Mouse (Mus musculus) embryonic facial prominence, embryonic 13.5 days (tissue): ENCODE measurements around the gene Gpsm1. TPM values are rescaled to one million over a fixed set of nuclear protein-coding genes. Genes with fewer than 3 reads are reported as not detected.

Source experiments
- ATAC-seq: fragments of 200-750 bp; cut with Nextera tagmentation; 2 replicates; pipeline ENCODE4 v1.8.0; 2017; ENCODE audit warnings: low read depth; ENCODE audit not compliant: insufficient number of reproducible peaks, insufficient read depth, low FRiP score, low TSS enrichment
- H3K27ac ChIP-seq: fragments of 300-500 bp; sonication (generic); 2 replicates; pipeline ENCODE4 v1.5.1; 2015; ENCODE audit warnings: moderate library complexity, mild to moderate bottlenecking, inconsistent platforms
- H3K27me3 ChIP-seq: fragments of 300-500 bp; sonication (generic); 2 replicates; pipeline ENCODE4 v1.6.1; 2015; ENCODE audit warnings: mild to moderate bottlenecking, inconsistent platforms
- H3K36me3 ChIP-seq: fragments of 300-500 bp; sonication (generic); 2 replicates; pipeline ENCODE4 v1.6.1; 2015; ENCODE audit warnings: mild to moderate bottlenecking, inconsistent platforms
- H3K4me1 ChIP-seq: fragments of 300-500 bp; sonication (generic); 2 replicates; pipeline ENCODE4 v1.6.1; 2015; ENCODE audit warnings: inconsistent platforms
- H3K4me2 ChIP-seq: fragments of 300-500 bp; sonication (generic); 2 replicates; pipeline ENCODE4 v1.6.1; 2015; ENCODE audit warnings: moderate library complexity, mild to moderate bottlenecking, inconsistent platforms
- H3K4me3 ChIP-seq: fragments of 300-500 bp; sonication (generic); 2 replicates; pipeline ENCODE4 v1.5.1; 2015; ENCODE audit warnings: mild to moderate bottlenecking, inconsistent platforms
- H3K9ac ChIP-seq: fragments of 300-500 bp; sonication (generic); 2 replicates; pipeline ENCODE4 v1.6.1; 2015; ENCODE audit warnings: mild to moderate bottlenecking, inconsistent platforms
- H3K9me3 ChIP-seq: fragments of 300-500 bp; sonication (generic); 2 replicates; pipeline ENCODE4 v1.6.1; 2016; ENCODE audit warnings: inconsistent platforms
- WGBS: fragments of 180-500 bp; shearing (Covaris S2); methylation state at CpG from one replicate; pipeline ENCODE4 v1.1.7; 2015; ENCODE audit warnings: mixed read lengths; 5-methylcytosine and 5-hydroxymethylcytosine counted together
- polyA plus RNA-seq: library from polyadenylated mRNA; unstranded; fragments of >200 nt; fragmentation: Nextera tagmentation; extraction: Ambion mirVana; gene quantifications from 2 replicates; pipeline ENCODE4 v1.2.1, GENCODE M21; 2015

The Gpsm1 gene
- polyA plus RNA-seq: 54.8 and 57.0 TPM in 2 replicates

DNA sequence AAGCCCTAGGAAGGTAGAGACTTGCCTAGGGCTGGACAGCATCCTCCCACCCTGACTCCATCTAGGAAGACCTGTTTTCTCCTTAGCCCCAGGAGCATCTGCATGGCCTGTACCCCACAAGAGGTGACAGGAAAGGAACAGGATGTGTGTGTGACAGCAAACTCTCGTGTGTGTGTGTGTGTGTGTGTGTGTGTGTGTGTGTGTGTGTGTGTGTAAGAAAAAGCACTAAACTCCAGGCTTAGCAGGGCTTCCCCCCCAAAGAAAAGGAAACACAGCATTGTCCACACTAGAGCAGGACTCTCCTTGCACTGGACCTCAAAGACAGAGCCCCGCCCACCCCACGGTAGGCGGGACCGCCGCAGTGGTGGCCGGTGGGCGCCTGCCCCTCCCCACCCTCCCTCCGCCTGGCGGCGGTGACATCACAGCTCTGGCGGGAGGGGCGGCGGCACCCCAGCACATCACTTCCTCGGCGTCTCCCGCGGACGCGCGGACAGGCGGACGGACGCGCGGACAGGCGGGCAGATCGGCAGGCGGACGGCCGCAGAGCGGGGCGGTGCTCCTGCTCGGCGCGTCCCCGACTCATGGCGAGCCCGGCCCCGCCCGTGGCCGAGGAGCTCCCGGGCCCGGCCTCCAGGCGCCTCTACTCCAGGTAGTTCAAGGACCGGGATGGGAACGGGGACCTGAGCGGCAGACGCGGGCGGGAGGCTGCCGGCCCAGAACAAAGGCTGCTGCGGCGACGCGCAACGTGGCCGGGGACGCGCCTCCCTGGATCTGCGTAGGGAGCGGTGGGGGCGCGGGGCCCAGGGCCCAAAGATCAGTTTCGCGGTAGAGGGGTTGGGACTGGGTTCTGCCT lies at the start of gene Gpsm1:
Gene Gpsm1 (plus strand): TSS at position 444 of the 853 bp plus-strand sequence.
- Histone ChIP-seq H3K4me3 (peak within 1 kb of the TSS; percentile 80), H3K27me3 (no peaks in the 10 kb centered on the region), H3K27ac (peak within 1 kb of the TSS; percentile 98), H3K36me3 (0 out of 2 replicates have a peak, but pooled peaks cover 10% of the 10 kb centered on the region), H3K4me1 (peaks cover 63% of the 10 kb centered on the region), H3K9me3 (no peaks in the 10 kb centered on the region), H3K9ac (peak within 1 kb of the TSS; percentile 95), H3K4me2 (peak within 1 kb of the TSS; percentile 97)
- ATAC-seq: peak; percentile 80
- WGBS: under 1% methylated on average over 65 of the region's 66 CpGs

- H3K27me3 ChIP-seq: no peaks in the 10 kb centered on the region
- H3K4me2 ChIP-seq: no peak overlapping the region
- no peaks in the 10 kb centered on the region for H3K9me3 ChIP-seq
- ATAC-seq: no peak
- H3K27ac ChIP-seq: no peak overlapping the region
- H3K36me3 ChIP-seq: no peaks in the 10 kb centered on the region
- H3K4me3 ChIP-seq: no peak overlapping the region
- 77% methylated on average over 10 of the region's 10 CpGs for WGBS
- H3K4me1 ChIP-seq: peaks cover 12% of the 10 kb centered on the region; the same call in 1 of the 2 replicates
- H3K9ac ChIP-seq: no peak overlapping the region
Observed at GRCm38 (mm10) chr2:26266066-26266742, 49.1 kb upstream of the Gpsm1 start.

DNA sequence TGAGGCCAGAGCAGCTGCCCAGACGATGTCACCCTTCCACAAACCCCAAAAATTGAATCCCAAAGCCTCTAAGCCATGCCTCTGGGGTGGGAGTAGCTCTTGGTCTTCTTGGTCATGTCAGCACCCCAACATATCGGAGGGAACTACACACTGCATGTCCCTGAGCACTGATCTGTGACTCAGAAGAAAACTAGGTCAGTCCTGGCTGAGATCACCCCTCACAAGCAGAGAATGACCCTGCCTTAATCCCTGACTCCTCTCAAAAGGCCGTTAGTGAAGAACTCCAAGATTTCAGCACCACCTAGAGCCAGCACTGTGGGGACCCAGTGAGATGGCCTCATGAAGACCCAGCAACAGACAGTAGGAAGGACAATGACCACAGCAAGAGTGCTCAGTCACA lies 47.1 kb upstream of the Gpsm1 start:
- Histone ChIP-seq H3K4me1 (peaks cover 12% of the 10 kb centered on the region; the same call in 1 of the 2 replicates), H3K9ac (no peak overlapping the region), H3K27me3 (no peaks in the 10 kb centered on the region), H3K36me3 (no peaks in the 10 kb centered on the region), H3K27ac (no peak overlapping the region), H3K9me3 (no peaks in the 10 kb centered on the region), H3K4me3 (no peak overlapping the region), H3K4me2 (no peak overlapping the region)
- WGBS: 70% methylated on average over 3 of the region's 3 CpGs
- ATAC-seq: no peak

- Histone ChIP-seq H3K4me3 (no peak overlapping the region), H3K4me2 (no peak overlapping the region), H3K27ac (no peak overlapping the region), H3K36me3 (no peaks in the 10 kb centered on the region), H3K9ac (no peak overlapping the region), H3K27me3 (no peaks in the 10 kb centered on the region), H3K9me3 (no peaks in the 10 kb centered on the region), H3K4me1 (0 out of 2 replicates have a peak, but pooled peaks cover 6% of the 10 kb centered on the region)
- ATAC-seq: no peak
- WGBS: 17% methylated on average over 7 of the region's 7 CpGs
Observed at GRCm38 (mm10) chr2:26273611-26274010, 41.7 kb upstream of the Gpsm1 start.

DNA sequence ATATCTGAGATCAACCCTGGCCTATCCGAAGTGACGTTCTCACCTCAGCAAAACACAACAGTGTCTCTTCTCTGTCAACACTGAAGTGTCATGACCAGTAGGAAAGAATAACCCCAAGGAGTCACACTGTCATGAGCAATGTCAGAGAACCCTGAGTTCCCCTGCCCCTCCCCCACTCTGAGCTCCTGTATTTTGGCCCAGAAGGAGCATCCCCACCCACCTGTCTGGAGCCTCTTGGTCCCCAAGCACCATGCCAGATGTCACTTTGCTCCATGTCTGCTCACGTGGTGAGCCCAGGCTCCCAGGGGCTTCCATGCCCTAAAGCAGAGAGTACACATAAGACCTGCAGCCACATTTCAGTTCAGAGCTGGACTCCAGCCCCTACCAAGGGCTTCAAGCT lies 35.6 kb upstream of the Gpsm1 start:
- H3K4me1 ChIP-seq: peaks cover 5% of the 10 kb centered on the region; the same call in 1 of the 2 replicates
- H3K9ac ChIP-seq: no peak overlapping the region
- H3K36me3 ChIP-seq: no peaks in the 10 kb centered on the region
- no peaks in the 10 kb centered on the region for H3K27me3 ChIP-seq
- 75% methylated on average over 3 of the region's 3 CpGs for WGBS
- no peak for ATAC-seq
- H3K4me3 ChIP-seq: no peak overlapping the region
- H3K9me3 ChIP-seq: no peaks in the 10 kb centered on the region
- no peak overlapping the region for H3K4me2 ChIP-seq
- no peak overlapping the region for H3K27ac ChIP-seq

- no peaks in the 10 kb centered on the region for H3K27me3 ChIP-seq
- H3K36me3 ChIP-seq: no peaks in the 10 kb centered on the region
- H3K4me1 ChIP-seq: peaks cover 5% of the 10 kb centered on the region; the same call in 1 of the 2 replicates
- H3K9me3 ChIP-seq: no peaks in the 10 kb centered on the region
- H3K4me2 ChIP-seq: no peak overlapping the region
- no peak for ATAC-seq
- H3K27ac ChIP-seq: no peak overlapping the region
- H3K4me3 ChIP-seq: no peak overlapping the region
- no peak overlapping the region for H3K9ac ChIP-seq
- WGBS: 74% methylated on average over 11 of the region's 11 CpGs
Observed at GRCm38 (mm10) chr2:26280594-26280993, 34.7 kb upstream of the Gpsm1 start.

- H3K4me2 ChIP-seq: no peak overlapping the region
- no peaks in the 10 kb centered on the region for H3K36me3 ChIP-seq
- no peaks in the 10 kb centered on the region for H3K9me3 ChIP-seq
- no peak overlapping the region for H3K4me3 ChIP-seq
- H3K9ac ChIP-seq: no peak overlapping the region
- no peak overlapping the region for H3K27ac ChIP-seq
- 60% methylated on average over 7 of the region's 7 CpGs for WGBS
- no peaks in the 10 kb centered on the region for H3K27me3 ChIP-seq
- peaks cover 5% of the 10 kb centered on the region; the same call in 1 of the 2 replicates for H3K4me1 ChIP-seq
- ATAC-seq: no peak
Observed at GRCm38 (mm10) chr2:26285804-26286203, 29.5 kb upstream of the Gpsm1 start.

DNA sequence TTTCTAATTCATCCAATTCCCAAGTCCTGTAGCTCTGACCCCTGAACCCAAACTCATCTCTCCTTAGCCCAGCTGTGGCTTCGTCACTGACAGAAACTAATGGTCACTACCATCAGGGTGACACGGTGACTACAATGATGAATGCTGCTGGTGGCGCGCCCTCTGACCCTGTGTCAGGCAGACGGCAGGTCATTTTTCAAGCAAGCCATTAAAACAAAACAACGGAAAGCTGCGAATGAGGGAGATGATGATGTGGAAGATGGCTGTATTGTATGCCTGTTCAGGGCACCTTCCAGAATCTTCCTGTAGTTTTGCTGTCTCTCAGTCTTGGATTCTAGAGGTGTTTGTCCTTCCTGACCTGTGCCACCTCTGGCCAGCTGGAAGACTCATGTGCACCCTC lies 28.9 kb upstream of the Gpsm1 start:
- Histone ChIP-seq H3K9me3 (no peaks in the 10 kb centered on the region), H3K36me3 (no peaks in the 10 kb centered on the region), H3K4me3 (no peak overlapping the region), H3K27ac (no peak overlapping the region), H3K4me1 (peaks cover 5% of the 10 kb centered on the region; the same call in 1 of the 2 replicates), H3K27me3 (no peaks in the 10 kb centered on the region), H3K9ac (no peak overlapping the region), H3K4me2 (no peak overlapping the region)
- ATAC-seq: no peak
- 63% methylated on average over 7 of the region's 7 CpGs for WGBS

DNA sequence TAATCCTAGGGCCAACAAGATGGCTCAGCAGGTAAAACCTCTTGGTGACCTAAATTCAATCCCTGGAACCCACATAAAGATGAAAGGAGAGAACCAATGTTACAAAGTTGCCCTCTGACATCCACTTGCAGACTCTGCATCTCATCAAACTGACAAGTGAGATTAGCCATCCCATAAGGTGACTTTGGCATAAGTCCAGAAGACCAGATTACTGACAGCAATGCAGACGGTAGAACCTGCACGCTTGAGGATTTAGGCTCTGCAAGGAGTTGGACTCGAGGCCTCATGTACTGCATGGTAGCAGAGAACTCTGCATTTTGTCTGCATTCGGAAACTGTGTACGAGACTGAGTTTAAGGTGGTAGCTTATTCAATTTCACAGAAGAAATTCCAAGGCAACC lies 25.2 kb upstream of the Gpsm1 start:
- Histone ChIP-seq H3K9ac (no peak overlapping the region), H3K36me3 (no peaks in the 10 kb centered on the region), H3K4me2 (no peak overlapping the region), H3K4me1 (no peaks in the 10 kb centered on the region), H3K27me3 (no peaks in the 10 kb centered on the region), H3K27ac (no peak overlapping the region), H3K9me3 (no peaks in the 10 kb centered on the region), H3K4me3 (no peak overlapping the region)
- WGBS: 74% methylated on average over 5 of the region's 5 CpGs
- ATAC-seq: no peak

- ATAC-seq: no peak
- WGBS: 64% methylated on average over 2 of the region's 2 CpGs
Observed at GRCm38 (mm10) chr2:26294457-26294856, 20.9 kb upstream of the Gpsm1 start, which contains the start of gene Ccdc187. Gene Ccdc187 (minus strand): TSS chr2:26294557.

GRCm38 (mm10) chr2:26296606-26297195 lies 18.6 kb upstream of the Gpsm1 start:
- Histone ChIP-seq H3K9me3 (no peaks in the 10 kb centered on the region), H3K27me3 (peaks cover 15% of the 10 kb centered on the region), H3K27ac (peak overlapping the region; percentile 60), H3K4me3 (no peak overlapping the region), H3K36me3 (no peaks in the 10 kb centered on the region), H3K4me2 (0 out of 2 replicates have a peak overlapping the region, but pooled peaks have one; percentile 0), H3K4me1 (peaks cover 40% of the 10 kb centered on the region), H3K9ac (no peak overlapping the region)
- 33% methylated on average over 6 of the region's 6 CpGs for WGBS
- ATAC-seq: no peak

More at GRCm38 (mm10) chr2:26294457-26294856, 20.9 kb upstream of the Gpsm1 start, which contains the start of gene Ccdc187:
- H3K4me1 ChIP-seq: peaks cover 30% of the 10 kb centered on the region
- no peak within 1 kb of the TSS for H3K4me3 ChIP-seq
- peaks cover 5% of the 10 kb centered on the region for H3K27me3 ChIP-seq
- H3K27ac ChIP-seq: no peak within 1 kb of the TSS
- H3K36me3 ChIP-seq: no peaks in the 10 kb centered on the region
- no peak within 1 kb of the TSS for H3K4me2 ChIP-seq
- H3K9me3 ChIP-seq: no peaks in the 10 kb centered on the region
- no peak within 1 kb of the TSS for H3K9ac ChIP-seq
